In the genomic region with DNA sequence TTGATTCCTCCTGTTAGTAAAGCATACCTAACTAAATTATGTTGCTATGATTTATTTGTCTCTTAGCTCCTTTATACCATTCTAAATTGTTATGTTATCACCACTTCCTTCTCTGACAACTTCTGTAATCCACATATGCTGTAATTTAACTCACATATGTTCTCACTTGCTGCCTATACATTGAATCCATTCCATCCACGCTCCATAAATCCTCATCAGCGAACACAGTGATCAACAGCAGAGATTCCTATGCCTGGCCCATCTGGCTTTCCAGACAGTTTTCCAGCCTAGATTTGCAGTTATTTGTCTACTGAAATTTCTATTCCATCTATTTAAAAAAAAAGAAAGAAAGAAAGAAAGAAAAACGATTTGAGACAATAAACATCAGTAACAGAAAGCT, we compare ENCODE assay signal across 23 mouse cellular contexts.
DNase-seq lines count a peak whose midpoint lies in the region; TF ChIP-seq lines count a peak whose summit lies in the region.
"Had no signal": no experiment of that assay in that cellular context is flagged by ENCODE, and none has a peak within 500 bp of the region (broad histone marks: within the 10 kb centered on the region; RNA-seq: fewer than 3 reads in every experiment).

No protein-coding gene starts in this region.

- H3K4me1 ChIP-seq in limb, embryonic 10.5 days = peaks cover 16% of the 10 kb centered on the region
- no peaks in the 10 kb centered on the region for H3K4me1 ChIP-seq in lung, adult 2 months (ENCODE audit: control insufficient read depth, insufficient read depth, low read length)
- H3K4me1 ChIP-seq: liver, embryonic 15.5 days; midbrain, embryonic 10.5 days; neural tube, embryonic 13.5 days had no signal

- no peak for TF ChIP-seq CTCF in lung, adult 2 months (IDR thresholded peaks at IDR 0.05; ENCODE audit: insufficient read depth, low read length)

- no peak overlapping the region for H3K4me3 ChIP-seq in limb, embryonic 10.5 days
- H3K4me3 ChIP-seq in lung, adult 2 months (replicated peaks; ENCODE audit: extremely low read depth, low read depth, low read length) = no peak overlapping the region
- H3K4me3 ChIP-seq: liver, embryonic 15.5 days; midbrain, embryonic 10.5 days; myocyte; neural tube, embryonic 13.5 days had no signal

- no peaks in the 10 kb centered on the region for H3K36me3 ChIP-seq in limb, embryonic 10.5 days
- H3K36me3 ChIP-seq: liver, embryonic 15.5 days; midbrain, embryonic 10.5 days; neural tube, embryonic 13.5 days had no signal

- 70% methylated on average over 3 of the region's 3 CpGs for WGBS in limb, embryonic 10.5 days
- whole genome bisulfite sequencing in lung, adult 2 months = 57% methylated on average over 3 of the region's 3 CpGs

- peak; percentile 10 for DNase-seq in embryo, embryonic 11 days
- DNase-seq in embryo, embryonic 10 days (ENCODE audit: low spot score) = no peak
- peak; percentile 14 to 40 for DNase-seq in frontal cortex, adult 2 months (ENCODE audit: extremely low spot score in 1 of 2, low spot score in 1 of 2)
- no peak for DNase-seq in frontal cortex, postnatal 14 days (ENCODE audit: low spot score in 2 of 2)
- peak; percentile 56 for DNase-seq in brain, adult 2 months (ENCODE audit: low read depth, low spot score)
- DNase-seq in limb, embryonic 10.5 days (ENCODE audit: low spot score) = peak; percentile 38
- DNase-seq in lung, adult 2 months = no peak
- DNase-seq: adrenal gland, adult 8-10 months; cerebellum, adult 8-10 months; cerebellum, postnatal 36 days; gastrocnemius, postnatal 14 days; heart, adult 11 months; kidney, adult 9 months; kidney, postnatal 14 days; left cerebral cortex, postnatal 4 days; liver; thymus, adult 18-20 months; thymus, postnatal 36 days had no signal

- TF ChIP-seq POLR2A in lung, adult 2 months (IDR thresholded peaks at IDR 0.05; ENCODE audit: borderline replicate concordance, extremely low read depth, low read depth, low read length) = no peak

- no peaks in the 10 kb centered on the region for H3K27me3 ChIP-seq in limb, embryonic 10.5 days (ENCODE audit: low read depth, poor library complexity, severe bottlenecking)
- H3K27me3 ChIP-seq: liver, embryonic 15.5 days; neural tube, embryonic 13.5 days had no signal

- no peaks in the 10 kb centered on the region for H3K9me3 ChIP-seq in limb, embryonic 10.5 days (replicated peaks)
- H3K9me3 ChIP-seq: liver, embryonic 15.5 days; midbrain, embryonic 10.5 days; neural tube, embryonic 13.5 days had no signal

- H3K27ac ChIP-seq in limb, embryonic 10.5 days = no peak overlapping the region
- H3K27ac ChIP-seq: liver, embryonic 15.5 days; macrophage; midbrain, embryonic 10.5 days; neural tube, embryonic 13.5 days had no signal

Comparison
In these comparisons a context has a peak if more than half of its experiments do, and no peak if none do; other contexts are left out.
1. DNase-seq: peak in embryo, embryonic 11 days (single experiment), frontal cortex, adult 2 months (2 of 2), brain, adult 2 months (single experiment) and limb, embryonic 10.5 days (single experiment); none in embryo, embryonic 10 days (single experiment), frontal cortex, postnatal 14 days (0 of 2) and lung, adult 2 months (single experiment).